Comparison of ENCODE assay signal across 8 mouse cellular contexts in the genomic region with DNA sequence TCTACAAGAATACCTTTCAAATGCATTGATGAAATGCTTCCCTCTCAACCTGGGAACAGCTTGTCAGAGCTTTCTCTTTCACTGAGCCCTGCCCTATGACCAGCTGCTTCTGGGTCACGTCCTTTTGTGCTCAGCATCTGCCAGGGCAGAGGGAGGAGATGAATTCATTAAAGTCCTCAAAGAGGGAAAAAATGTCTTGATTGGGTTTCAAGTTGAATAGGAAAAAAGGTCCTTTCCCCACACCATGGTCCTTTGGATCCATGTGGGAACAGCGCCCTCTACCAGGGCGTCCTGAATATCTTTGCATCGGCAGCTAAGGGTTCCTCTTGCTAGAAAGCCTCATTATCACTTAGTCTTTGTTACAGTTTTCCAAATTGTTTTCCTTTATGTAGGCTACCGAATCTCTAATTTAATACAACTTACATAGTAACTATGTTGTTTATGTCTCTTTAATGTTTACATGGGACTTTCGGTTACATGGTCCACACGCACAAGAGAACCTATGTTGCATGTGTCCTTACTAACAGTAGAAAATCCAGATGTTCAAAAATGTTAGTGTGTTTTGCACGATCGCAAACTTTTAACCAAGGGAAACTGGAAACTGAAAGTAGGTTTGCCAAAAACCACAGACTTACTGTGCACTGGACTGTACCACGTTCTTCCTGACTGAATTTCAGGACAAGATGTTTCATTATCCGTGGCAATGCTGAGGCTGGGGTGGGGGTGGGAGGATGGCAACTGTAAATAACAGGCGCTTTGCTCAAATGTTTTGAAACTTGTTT.
DNase-seq lines count a peak whose midpoint lies in the region; ATAC-seq and TF ChIP-seq lines count a peak whose summit lies in the region.

No protein-coding gene starts in this region.

- ATAC-seq in forebrain, postnatal 0 days, result 0 out of 2 replicates have a peak, but pooled peaks have one; percentile 20

- no peaks in the 10 kb centered on the region for H3K9me3 ChIP-seq in forebrain, postnatal 0 days (ENCODE audit: low read length)

- H3K27me3 ChIP-seq in forebrain, postnatal 0 days (ENCODE audit: insufficient read depth, low read length), result no peaks in the 10 kb centered on the region

- TF ChIP-seq CTCF in bone marrow macrophage, adult 2 months (IDR thresholded peaks at IDR 0.05; ENCODE audit: low read depth, low read length), result peak; percentile 86
- TF ChIP-seq CTCF in forebrain, postnatal 0 days (IDR thresholded peaks at IDR 0.05; ENCODE audit: low read depth), result peak; percentile 64

- no peak overlapping the region for H3K9ac ChIP-seq in forebrain, postnatal 0 days

- H3K4me1 ChIP-seq in bone marrow macrophage, adult 2 months (ENCODE audit: control insufficient read depth, insufficient read depth, low read length), result no peaks in the 10 kb centered on the region
- H3K4me1 ChIP-seq in forebrain, postnatal 0 days (ENCODE audit: insufficient read depth), result no peaks in the 10 kb centered on the region

- H3K27ac ChIP-seq in bone marrow macrophage, adult 2 months (ENCODE audit: insufficient read depth, low read depth, low read length), result no peak overlapping the region
- H3K27ac ChIP-seq in forebrain, postnatal 0 days (ENCODE audit: low read depth, low read length), result no peak overlapping the region

- H3K4me3 ChIP-seq in bone marrow macrophage, adult 2 months (ENCODE audit: insufficient read depth, low read length), result peak overlapping the region; percentile 33; the same call in 1 of the 2 replicates
- no peak overlapping the region for H3K4me3 ChIP-seq in forebrain, postnatal 0 days (ENCODE audit: low read depth, low read length)

- H3K36me3 ChIP-seq in forebrain, postnatal 0 days (ENCODE audit: insufficient read depth), result no peaks in the 10 kb centered on the region

- H3K4me2 ChIP-seq in forebrain, postnatal 0 days (ENCODE audit: low read depth), result no peak overlapping the region

- DNase-seq in heart, adult 18-20 months, result peak; percentile 6 to 55
- DNase-seq in heart, adult 11 months, result no peak
- peak; percentile 34 to 37 for DNase-seq in B cell, adult 2 months
- DNase-seq in forebrain, postnatal 0 days, result peak; percentile 51
- DNase-seq in kidney, postnatal 14 days, result peak; percentile 51
- peak; percentile 25 for DNase-seq in lung, postnatal 36 days
- DNase-seq in testis, postnatal 14 days (ENCODE audit: low spot score), result peak; percentile 15

- WGBS in forebrain, postnatal 0 days, result 48% methylated on average over 12 of the region's 12 CpGs

- no peak for TF ChIP-seq POLR2A in bone marrow macrophage, adult 2 months (IDR thresholded peaks at IDR 0.05; ENCODE audit: borderline replicate concordance, low read depth, low read length)
